ENCODE assay signal across 9 mouse cellular contexts in genomic region chr5:103629111-103629764, GRCm38 (mm10). TPM values are rescaled to one million over a fixed set of nuclear protein-coding genes. Genes with fewer than 3 reads are reported as not detected.
DNase-seq lines count a peak whose midpoint lies in the region; ATAC-seq and TF ChIP-seq lines count a peak whose summit lies in the region.
"Had no signal": no experiment of that assay in that cellular context is flagged by ENCODE, and none has a peak within 500 bp of the region (broad histone marks: within the 10 kb centered on the region; RNA-seq: fewer than 3 reads in every experiment).

Gene Slc10a6 (minus strand): TSS chr5:103629403.

- H3K9me3 ChIP-seq in forebrain, postnatal 0 days (ENCODE audit: low read length), result no peaks in the 10 kb centered on the region
- H3K9me3 ChIP-seq: midbrain, embryonic 12.5 days had no signal

- DNase-seq in spleen, adult 2 months (ENCODE audit: low read depth in 1 of 2, low spot score in 2 of 2), result no peak
- DNase-seq in spleen, adult 12 weeks (ENCODE audit: low spot score), result no peak
- DNase-seq in forebrain, postnatal 0 days, result peak; percentile 75
- peak; percentile 91 to 93 for DNase-seq in heart, postnatal 10 days
- peak; percentile 79 for DNase-seq in layer of hippocampus, adult 9-11 months
- DNase-seq in lung, postnatal 36 days, result peak; percentile 95
- peak; percentile 85 for DNase-seq in testis, postnatal 14 days (ENCODE audit: low spot score)
- no peak for DNase-seq in embryo, embryonic 10 days (ENCODE audit: low spot score)

- H3K36me3 ChIP-seq in spleen, adult 2 months (ENCODE audit: control insufficient read depth, insufficient read depth, low read length), result no peaks in the 10 kb centered on the region
- no peaks in the 10 kb centered on the region for H3K36me3 ChIP-seq in forebrain, postnatal 0 days (ENCODE audit: insufficient read depth)
- H3K36me3 ChIP-seq: midbrain, embryonic 12.5 days had no signal

- H3K4me2 ChIP-seq in forebrain, postnatal 0 days (ENCODE audit: low read depth), result no peak within 1 kb of the TSS
- H3K4me2 ChIP-seq: midbrain, embryonic 12.5 days had no signal

- 65% methylated on average over 17 of the region's 17 CpGs for WGBS in spleen, adult 2 months
- 50% methylated on average over 17 of the region's 17 CpGs for WGBS in forebrain, postnatal 0 days

- H3K9ac ChIP-seq in forebrain, postnatal 0 days, result no peak within 1 kb of the TSS
- H3K9ac ChIP-seq: midbrain, embryonic 12.5 days had no signal

- TF ChIP-seq CTCF in spleen, adult 2 months (IDR thresholded peaks at IDR 0.05; ENCODE audit: extremely low read depth, insufficient read depth, insufficient read length, insufficient replicate concordance), result no peak
- TF ChIP-seq CTCF in forebrain, postnatal 0 days (IDR thresholded peaks at IDR 0.05; ENCODE audit: low read depth), result no peak

- ATAC-seq in forebrain, postnatal 0 days, result peak; percentile 91

- H3K27ac ChIP-seq in spleen, adult 2 months (ENCODE audit: insufficient read depth, low read length), result peak within 1 kb of the TSS; percentile 25; the same call in 1 of the 2 replicates
- no peak within 1 kb of the TSS; the same call in 1 of the 2 replicates for H3K27ac ChIP-seq in forebrain, postnatal 0 days (ENCODE audit: low read depth, low read length)
- H3K27ac ChIP-seq: midbrain, embryonic 12.5 days had no signal

- 0 out of 2 replicates have a peak, but pooled peaks cover 2% of the 10 kb centered on the region for H3K4me1 ChIP-seq in spleen, adult 2 months (ENCODE audit: control insufficient read depth, insufficient read depth, insufficient read length)
- H3K4me1 ChIP-seq in forebrain, postnatal 0 days (ENCODE audit: insufficient read depth), result peaks cover 6% of the 10 kb centered on the region; the same call in 1 of the 2 replicates
- H3K4me1 ChIP-seq: midbrain, embryonic 12.5 days had no signal

- no peak within 1 kb of the TSS for H3K4me3 ChIP-seq in spleen, adult 2 months (ENCODE audit: extremely low read depth, insufficient read depth, insufficient read length)
- H3K4me3 ChIP-seq in forebrain, postnatal 0 days (ENCODE audit: low read depth, low read length), result no peak within 1 kb of the TSS
- H3K4me3 ChIP-seq: midbrain, embryonic 12.5 days had no signal

- H3K27me3 ChIP-seq in spleen, adult 2 months (ENCODE audit: control insufficient read depth, insufficient read depth, low read length), result no peaks in the 10 kb centered on the region
- no peaks in the 10 kb centered on the region for H3K27me3 ChIP-seq in forebrain, postnatal 0 days (ENCODE audit: insufficient read depth, low read length)
- H3K27me3 ChIP-seq: midbrain, embryonic 12.5 days had no signal

- intact Hi-C loops in heart, postnatal 10 days (cut with DNase I), result no loop called here

- TF ChIP-seq POLR2A in spleen, adult 2 months (IDR thresholded peaks at IDR 0.05; ENCODE audit: low read depth, low read length), result no peak

RNA-seq across cellular contexts. Expression of gene Slc10a6, which starts in this region (rescaled TPM):
- 0.90 and 0.99 TPM in 2 replicates for polyA plus RNA-seq in spleen, adult 2 months (2012; rRNA removed)
- total RNA-seq in forebrain, postnatal 0 days (2014; rRNA removed), result 0.08 and 0.76 TPM in 2 replicates
- 0.07 and 0.09 TPM in 2 replicates for polyA plus RNA-seq in forebrain, postnatal 0 days (2015; fragmentation: Nextera tagmentation; extraction: Ambion mirVana)
- 1 to 10 TPM; 1.6 to 8.5 TPM for total RNA-seq in heart, postnatal 10 days (2021)
- polyA plus RNA-seq: midbrain, embryonic 12.5 days had no signal

Comparison
In these comparisons a context has a peak if more than half of its experiments do, and no peak if none do; other contexts are left out.
1. Peak in DNase-seq and ATAC-seq in forebrain, postnatal 0 days; RNA of the gene not detected or under 1 TPM.
2. DNase-seq: peak in heart, postnatal 10 days (2 of 2), layer of hippocampus, adult 9-11 months (single experiment), lung, postnatal 36 days (single experiment) and testis, postnatal 14 days (single experiment); none in spleen, adult 2 months (0 of 2), spleen, adult 12 weeks (single experiment) and embryo, embryonic 10 days (single experiment).